Mouse (Mus musculus) layer of hippocampus, postnatal 10 days (tissue): Measurements from ENCODE around the gene Ptp4a2. TPM values are rescaled to one million over a fixed set of nuclear protein-coding genes. Genes with fewer than 3 reads are reported as not detected.
"Not testable (repeated sequence)": the region's sequence is repeated elsewhere in the genome, so short reads cannot be mapped to it uniquely, and the experiment has no call there.

Experiments
- DNase-seq, 2 experiments: peaks; one replicate each; pipeline ENCODE4 v3.0.0; 2021; ENCODE audit warnings: low spot score in 2 of 2
- long read RNA-seq: library from polyadenylated mRNA; stranded (forward); transcript quantifications from one replicate; pipeline ENCODE4 v2.0.0, GENCODE M21; 2023
- total RNA-seq, 2 experiments: library from RNA; stranded (reverse); gene quantifications; 2 replicates each; pipeline ENCODE4 v1.2.3; 2021

Gene Ptp4a2
- total RNA-seq = 100 to 1,000 TPM; 125 to 136 TPM
- long read RNA-seq, transcript Ptp4a2-201 (6 exons, 3,646 nt) = major isoform, 49 of 83 reads
- long read RNA-seq, partial matches to known transcripts = 2 of 83 reads
- long read RNA-seq, other reads (novel, unspliced or antisense) = 28 of 83 reads

GRCm38 (mm10) chr4:129810798-129811604 lies at the start of gene Ptp4a2:
TSS of gene Ptp4a2 (plus strand) at chr4:129811219.
- peak in 1 of 2 experiments; percentile 38 for DNase-seq

- no peak for DNase-seq
These were observed 49.4 kb upstream of the Ptp4a2 start for GRCm38 (mm10) chr4:129761606-129762005.

- not testable (repeated sequence) for DNase-seq
These were observed 48.5 kb upstream of the Ptp4a2 start for GRCm38 (mm10) chr4:129762496-129762895.

- no peak for DNase-seq
These were observed 45.7 kb upstream of the Ptp4a2 start for GRCm38 (mm10) chr4:129765351-129765750.

- DNase-seq = no peak
These were observed 43.2 kb upstream of the Ptp4a2 start for GRCm38 (mm10) chr4:129767782-129768181.

- not testable (repeated sequence) for DNase-seq
These were observed 42.3 kb upstream of the Ptp4a2 start for GRCm38 (mm10) chr4:129768742-129769141.

- no peak for DNase-seq
These were observed 40.4 kb upstream of the Ptp4a2 start for GRCm38 (mm10) chr4:129770600-129770999.

GRCm38 (mm10) chr4:129771314-129771671 lies 39.7 kb upstream of the Ptp4a2 start:
- DNase-seq = no peak

GRCm38 (mm10) chr4:129771672-129772521 lies 39.1 kb upstream of the Ptp4a2 start:
- peak in 1 of 2 experiments; percentile 33 for DNase-seq

- DNase-seq = peak in 1 of 2 experiments; percentile 46
These were observed 28.9 kb upstream of the Ptp4a2 start for GRCm38 (mm10) chr4:129781881-129782675.

GRCm38 (mm10) chr4:129782857-129783331 lies 28.1 kb upstream of the Ptp4a2 start:
- no peak for DNase-seq

GRCm38 (mm10) chr4:129783506-129783905 lies 27.5 kb upstream of the Ptp4a2 start:
- DNase-seq = no peak

- peak; percentile 72 to 83 for DNase-seq
These were observed 25.8 kb upstream of the Ptp4a2 start for GRCm38 (mm10) chr4:129785178-129785577.

GRCm38 (mm10) chr4:129788693-129789092 lies 22.3 kb upstream of the Ptp4a2 start:
- DNase-seq = no peak

GRCm38 (mm10) chr4:129789635-129790034 lies 21.4 kb upstream of the Ptp4a2 start:
- DNase-seq = no peak

- no peak for DNase-seq
These were observed 20.5 kb upstream of the Ptp4a2 start for GRCm38 (mm10) chr4:129790475-129790874.

- no peak for DNase-seq
These were observed 19.6 kb upstream of the Ptp4a2 start for GRCm38 (mm10) chr4:129791399-129791798.

GRCm38 (mm10) chr4:129792666-129793202 lies 18.3 kb upstream of the Ptp4a2 start:
- DNase-seq = no peak

GRCm38 (mm10) chr4:129793713-129794329 lies 17.2 kb upstream of the Ptp4a2 start:
- DNase-seq = no peak
